Mouse (Mus musculus) heart, embryonic 13.5 days (tissue): ENCODE results near the gene Olfr727. TPM values are rescaled to one million over a fixed set of nuclear protein-coding genes. Genes with fewer than 3 reads are reported as not detected.

Experiments
- ATAC-seq: fragments of 200-750 bp; cut with Nextera tagmentation; 2 replicates; pipeline ENCODE4 v1.8.0; 2017; ENCODE audit warnings: moderate TSS enrichment; ENCODE audit not compliant: insufficient number of reproducible peaks, low FRiP score, low TSS enrichment; ENCODE audit errors: extremely low read depth
- H3K27ac ChIP-seq: fragments of 300-500 bp; sonication (generic); replicated peaks from 2 replicates; pipeline ENCODE4 v1.5.1; 2015; ENCODE audit warnings: moderate library complexity, mild to moderate bottlenecking, inconsistent platforms
- H3K27me3 ChIP-seq: fragments of 300-500 bp; sonication (generic); replicated peaks from 2 replicates; pipeline ENCODE4 v1.6.1; 2015; ENCODE audit warnings: mild to moderate bottlenecking, inconsistent platforms
- H3K36me3 ChIP-seq: fragments of 300-500 bp; sonication (generic); 2 replicates; pipeline ENCODE4 v1.6.1; 2015; ENCODE audit warnings: mild to moderate bottlenecking, inconsistent platforms
- H3K4me1 ChIP-seq: fragments of 300-500 bp; sonication (generic); 2 replicates; pipeline ENCODE4 v1.6.1; 2015; ENCODE audit warnings: inconsistent platforms
- H3K4me2 ChIP-seq: fragments of 300-500 bp; sonication (generic); 2 replicates; pipeline ENCODE4 v1.6.1; 2015; ENCODE audit warnings: inconsistent platforms, mild to moderate bottlenecking, moderate library complexity
- H3K4me3 ChIP-seq: fragments of 300-500 bp; sonication (generic); 2 replicates; pipeline ENCODE4 v1.5.1; 2015; ENCODE audit warnings: moderate library complexity, mild to moderate bottlenecking, inconsistent platforms
- H3K9ac ChIP-seq: fragments of 300-500 bp; sonication (generic); 2 replicates; pipeline ENCODE4 v1.6.1; 2015; ENCODE audit warnings: inconsistent platforms, mild to moderate bottlenecking, moderate library complexity
- H3K9me3 ChIP-seq: fragments of 300-500 bp; sonication (generic); 2 replicates; pipeline ENCODE4 v1.6.1; 2016; ENCODE audit warnings: inconsistent platforms
- WGBS: fragments of 180-500 bp; shearing (Covaris S2); methylation state at CpG from one replicate; pipeline ENCODE4 v1.1.7; 2015; ENCODE audit warnings: mixed read lengths; 5-methylcytosine and 5-hydroxymethylcytosine counted together
- polyA plus RNA-seq: library from polyadenylated mRNA; unstranded; fragments of >200 nt; fragmentation: Nextera tagmentation; extraction: Ambion mirVana; gene quantifications from 2 replicates; pipeline ENCODE4 v1.2.1, GENCODE M21; 2015

Olfr727 gene
- polyA plus RNA-seq = not detected in 2 replicates

- H3K4me1 ChIP-seq = no peaks in the 10 kb centered on the region
- H3K27me3 ChIP-seq = no peaks in the 10 kb centered on the region
- H3K4me2 ChIP-seq = no peak within 1 kb of the TSS
- H3K27ac ChIP-seq = no peak within 1 kb of the TSS
- no peak for ATAC-seq
- H3K9ac ChIP-seq = no peak within 1 kb of the TSS
- H3K4me3 ChIP-seq = no peak within 1 kb of the TSS
- no peaks in the 10 kb centered on the region for H3K9me3 ChIP-seq
- WGBS = 70% methylated on average over 1 of the region's 1 CpGs
- H3K36me3 ChIP-seq = no peaks in the 10 kb centered on the region
Observed at GRCm38 (mm10) chr14:50122886-50123285, at the start of gene Olfr727. Gene Olfr727, plus strand, starts transcription at chr14:50123186.

- Histone ChIP-seq H3K4me1 (no peaks in the 10 kb centered on the region), H3K36me3 (no peaks in the 10 kb centered on the region), H3K27ac (no peak within 1 kb of the TSS), H3K4me2 (no peak within 1 kb of the TSS), H3K9me3 (no peaks in the 10 kb centered on the region), H3K9ac (no peak within 1 kb of the TSS), H3K4me3 (no peak within 1 kb of the TSS), H3K27me3 (no peaks in the 10 kb centered on the region)
- 59% methylated on average over 1 of the region's 1 CpGs for WGBS
- no peak for ATAC-seq
Observed at GRCm38 (mm10) chr14:50090853-50091252, 32.1 kb upstream of the Olfr727 start, which contains the start of gene Olfr726. Gene Olfr726, minus strand, starts transcription at chr14:50090953.

GRCm38 (mm10) chr14:50142580-50142979 is 19.6 kb downstream of the Olfr727 start, which contains the start of gene Olfr728:
Gene Olfr728, minus strand, starts transcription at chr14:50142680.
- WGBS = 84% methylated on average over 5 of the region's 5 CpGs
- no peak within 1 kb of the TSS for H3K27ac ChIP-seq
- H3K4me2 ChIP-seq = no peak within 1 kb of the TSS
- H3K9me3 ChIP-seq = no peaks in the 10 kb centered on the region
- H3K4me1 ChIP-seq = no peaks in the 10 kb centered on the region
- ATAC-seq = no peak
- H3K9ac ChIP-seq = no peak within 1 kb of the TSS
- H3K4me3 ChIP-seq = no peak within 1 kb of the TSS
- H3K36me3 ChIP-seq = no peaks in the 10 kb centered on the region
- no peaks in the 10 kb centered on the region for H3K27me3 ChIP-seq

- H3K27me3 ChIP-seq = no peaks in the 10 kb centered on the region
- no peaks in the 10 kb centered on the region for H3K4me1 ChIP-seq
- H3K4me3 ChIP-seq = no peak within 1 kb of the TSS
- no peaks in the 10 kb centered on the region for H3K36me3 ChIP-seq
- H3K4me2 ChIP-seq = no peak within 1 kb of the TSS
- no peak for ATAC-seq
- H3K27ac ChIP-seq = no peak within 1 kb of the TSS
- no peak within 1 kb of the TSS for H3K9ac ChIP-seq
- H3K9me3 ChIP-seq = peaks cover 5% of the 10 kb centered on the region; the same call in 1 of the 2 replicates
Observed at GRCm38 (mm10) chr14:50152810-50153209, 29.8 kb downstream of the Olfr727 start, which contains the start of gene Olfr729. Gene Olfr729, minus strand, starts transcription at chr14:50152910.

Other genes starting within 250 kb of the Olfr727 start
- gene Olfr722, start 221.2 kb upstream of the Olfr727 start, polyA plus RNA-seq = not detected in 2 replicates
- gene Olfr723, start 191.4 kb upstream of the Olfr727 start, polyA plus RNA-seq = not detected in 2 replicates
- gene Olfr724, start 159.9 kb upstream of the Olfr727 start, polyA plus RNA-seq = not detected in 2 replicates
- gene Olfr725, start 82.8 kb upstream of the Olfr727 start, polyA plus RNA-seq = not detected in 2 replicates
- gene Olfr726, start 32.2 kb upstream of the Olfr727 start, polyA plus RNA-seq = not detected in 2 replicates
- not detected in 2 replicates for gene Olfr728, start 19.5 kb downstream of the Olfr727 start, polyA plus RNA-seq
- not detected in 2 replicates for gene Olfr729, start 29.7 kb downstream of the Olfr727 start, polyA plus RNA-seq
- not detected in 2 replicates for gene Olfr730, start 65.0 kb downstream of the Olfr727 start, polyA plus RNA-seq
- gene Olfr731, start 118.7 kb downstream of the Olfr727 start, polyA plus RNA-seq = not detected in 2 replicates
- gene Olfr732, start 161.0 kb downstream of the Olfr727 start, polyA plus RNA-seq = not detected in 2 replicates
- not detected in 2 replicates for gene Olfr733, start 178.3 kb downstream of the Olfr727 start, polyA plus RNA-seq
- not detected in 2 replicates for gene Olfr734, start 203.6 kb downstream of the Olfr727 start, polyA plus RNA-seq
- gene Olfr735, start 225.7 kb downstream of the Olfr727 start, polyA plus RNA-seq = not detected in 2 replicates
- not detected in 2 replicates for gene Tlr11, start 234.7 kb downstream of the Olfr727 start, polyA plus RNA-seq